Mouse (Mus musculus) megakaryocyte, embryonic 14.5 days (primary cell): ENCODE results near the gene Hacd2.

Experiments used
- FLI1 ChIP-seq: IDR thresholded peaks from 2 replicates; pipeline ENCODE4 v1.6.1; 2012; ENCODE audit warnings: low read length, inconsistent platforms, mixed read lengths
- GATA1 ChIP-seq: IDR thresholded peaks from 3 replicates; pipeline ENCODE4 v1.6.1; 2012; ENCODE audit warnings: mixed read lengths, low read length, inconsistent platforms, borderline replicate concordance

- TF ChIP-seq GATA1 (no peak), FLI1 (no peak)
These were observed 26.1 kb upstream of the Hacd2 start for GRCm38 (mm10) chr16:34996133-34996532.
